Mouse (Mus musculus): ENCODE data around the gene Entpd5. TPM values are rescaled to one million over a fixed set of nuclear protein-coding genes. Genes with fewer than 3 reads are reported as not detected.

The Entpd5 gene
- total and polyA plus RNA-seq, 2 experiments from 2014 or later, result 14.1 to 15.6 TPM

DNA sequence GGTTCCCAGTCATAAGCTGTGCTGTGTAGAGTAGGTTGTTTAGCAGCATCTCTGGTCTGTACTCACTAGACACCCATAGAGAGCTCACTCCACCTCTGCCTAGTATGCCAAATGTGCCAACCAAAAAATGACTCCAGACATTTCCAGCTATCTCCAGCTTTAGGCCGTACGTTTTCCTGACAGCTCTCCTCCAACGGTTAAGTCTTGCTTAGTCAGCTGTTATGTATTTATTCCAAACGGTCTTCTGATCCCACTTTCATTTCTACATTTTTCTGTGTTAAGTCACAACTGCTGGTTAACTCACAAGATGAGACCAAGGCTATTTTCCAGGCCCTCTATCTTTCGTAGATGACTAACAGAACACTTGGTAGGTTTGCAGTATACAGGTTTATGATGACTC is 10.2 kb downstream of the Entpd5 start:
- DNase-seq (ENCODE audit: low spot score) (no peak), ATAC-seq (ENCODE audit: low FRiP score) (no peak)
- no peak overlapping the region for H3K9ac ChIP-seq (replicated peaks; ENCODE audit: low read length, poor library complexity, severe bottlenecking)
- H3K4me1 ChIP-seq (ENCODE audit: insufficient read depth, low read length), result no peaks in the 10 kb centered on the region
- no peaks in the 10 kb centered on the region for H3K27me3 ChIP-seq (ENCODE audit: insufficient read depth, low read length)
- no peaks in the 10 kb centered on the region for H3K9me3 ChIP-seq (ENCODE audit: low read length)
- WGBS, result 90% methylated on average over 5 of the region's 5 CpGs
- no peak for TF ChIP-seq CTCF (IDR thresholded peaks at IDR 0.05)
- no peak overlapping the region for H3K4me2 ChIP-seq (ENCODE audit: low read depth, low read length, poor library complexity, severe bottlenecking)
- H3K27ac ChIP-seq (ENCODE audit: low read depth, low read length), result no peak overlapping the region
- no peaks in the 10 kb centered on the region for H3K36me3 ChIP-seq (ENCODE audit: insufficient read depth, low read length)
- H3K4me3 ChIP-seq (ENCODE audit: low read depth, low read length), result no peak overlapping the region

DNA sequence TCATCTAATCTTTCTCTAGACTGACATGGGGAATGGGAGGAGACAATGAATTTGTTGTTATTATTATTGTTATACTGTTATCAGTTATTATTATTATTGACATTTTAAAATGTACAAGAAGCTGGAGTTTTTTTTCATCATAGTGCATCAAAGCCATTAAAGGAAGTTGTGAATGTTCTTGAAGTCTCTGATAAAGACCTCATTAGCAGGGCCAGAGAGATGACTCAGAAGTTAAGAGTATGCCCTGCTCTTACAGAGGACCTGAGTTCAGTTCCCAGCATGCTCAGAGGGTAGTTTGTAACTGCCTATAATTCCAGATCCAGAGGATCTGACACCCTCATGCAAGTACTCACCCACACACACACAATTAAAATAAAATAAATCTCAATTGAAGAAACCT is 11.1 kb downstream of the Entpd5 start:
- H3K9me3 ChIP-seq (ENCODE audit: low read length), result no peaks in the 10 kb centered on the region
- no peak overlapping the region for H3K4me2 ChIP-seq (ENCODE audit: low read depth, low read length, poor library complexity, severe bottlenecking)
- DNase-seq (ENCODE audit: low spot score) (no peak), ATAC-seq (ENCODE audit: low FRiP score) (no peak)
- H3K27ac ChIP-seq (ENCODE audit: low read depth, low read length), result no peak overlapping the region
- H3K27me3 ChIP-seq (ENCODE audit: insufficient read depth, low read length), result no peaks in the 10 kb centered on the region
- peaks cover under 1% of the 10 kb centered on the region; the same call in 1 of the 2 replicates for H3K36me3 ChIP-seq (ENCODE audit: insufficient read depth, low read length)
- TF ChIP-seq CTCF (IDR thresholded peaks at IDR 0.05), result no peak
- no peak overlapping the region for H3K9ac ChIP-seq (replicated peaks; ENCODE audit: low read length, poor library complexity, severe bottlenecking)
- H3K4me3 ChIP-seq (ENCODE audit: low read depth, low read length), result no peak overlapping the region
- no peaks in the 10 kb centered on the region for H3K4me1 ChIP-seq (ENCODE audit: insufficient read depth, low read length)

DNA sequence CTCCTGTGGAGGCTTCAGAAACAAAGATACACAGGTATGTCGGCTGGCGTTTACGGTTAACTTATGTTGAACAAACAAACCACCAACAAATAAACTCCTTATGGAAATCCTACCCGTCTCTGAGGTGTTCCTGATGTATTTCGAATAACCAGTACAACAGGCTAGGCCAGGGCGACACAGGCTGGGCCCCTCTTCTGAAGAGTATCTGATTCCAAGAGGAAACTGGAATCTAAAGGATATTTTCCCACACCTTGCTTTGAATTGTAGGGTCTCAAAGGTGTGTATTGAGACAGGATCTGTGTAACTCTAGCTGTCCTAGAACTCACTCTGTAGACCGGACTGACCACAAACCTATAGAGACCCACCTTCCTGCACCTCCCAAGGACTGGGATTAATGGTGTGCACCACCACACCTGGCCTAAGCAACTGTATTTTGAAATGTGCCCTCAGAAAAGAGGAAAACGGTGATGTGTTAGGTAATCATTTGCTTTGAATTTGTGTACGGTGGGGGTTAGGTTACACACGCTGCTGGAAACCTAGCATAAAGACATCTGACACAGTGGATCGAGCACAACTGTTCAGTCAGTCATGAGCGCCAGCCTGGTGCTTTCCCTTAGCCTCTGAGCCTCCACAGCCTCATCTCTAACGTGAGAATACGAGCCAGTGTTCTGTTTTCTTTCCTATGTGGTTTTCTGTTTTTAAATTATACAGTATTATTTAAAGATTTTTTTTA is 11.7 kb downstream of the Entpd5 start:
- Histone ChIP-seq H3K4me3 (ENCODE audit: low read depth, low read length) (no peak overlapping the region), H3K4me1 (ENCODE audit: insufficient read depth, low read length) (no peaks in the 10 kb centered on the region), H3K4me2 (ENCODE audit: low read depth, low read length, poor library complexity, severe bottlenecking) (no peak overlapping the region), H3K27me3 (ENCODE audit: insufficient read depth, low read length) (no peaks in the 10 kb centered on the region), H3K9ac (replicated peaks; ENCODE audit: low read length, poor library complexity, severe bottlenecking) (no peak overlapping the region), H3K27ac (ENCODE audit: low read depth, low read length) (no peak overlapping the region), H3K9me3 (ENCODE audit: low read length) (no peaks in the 10 kb centered on the region), H3K36me3 (ENCODE audit: insufficient read depth, low read length) (peaks cover 6% of the 10 kb centered on the region; the same call in 1 of the 2 replicates)
- ATAC-seq (ENCODE audit: low FRiP score), result no peak
- no peak for DNase-seq (ENCODE audit: low spot score)
- TF ChIP-seq CTCF (IDR thresholded peaks at IDR 0.05), result no peak
- 90% methylated on average over 14 of the region's 14 CpGs for WGBS

DNA sequence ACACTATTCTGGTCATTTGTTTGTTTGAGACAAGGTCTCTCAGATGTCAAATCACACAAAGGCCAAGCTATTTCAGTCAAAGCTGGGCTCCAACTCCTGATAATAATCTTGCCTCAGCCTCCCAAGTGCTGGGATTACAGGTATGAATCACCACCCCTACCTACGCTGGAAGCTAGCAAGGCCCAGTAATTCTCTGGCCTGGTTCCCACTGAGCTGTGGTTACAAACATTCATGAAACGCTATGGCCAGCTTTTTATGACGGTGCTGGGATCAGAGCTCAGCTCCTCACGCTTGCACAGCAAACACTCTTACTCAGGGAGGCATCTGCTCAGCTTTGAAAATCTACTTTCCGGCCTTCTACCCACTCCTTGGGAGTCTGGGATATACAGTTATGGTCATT is 15.0 kb downstream of the Entpd5 start:
- DNase-seq (ENCODE audit: low spot score), result no peak
- no peak overlapping the region for H3K9ac ChIP-seq (replicated peaks; ENCODE audit: low read length, poor library complexity, severe bottlenecking)
- no peak overlapping the region for H3K4me2 ChIP-seq (ENCODE audit: low read depth, low read length, poor library complexity, severe bottlenecking)
- no peak overlapping the region for H3K27ac ChIP-seq (ENCODE audit: low read depth, low read length)
- peaks cover 6% of the 10 kb centered on the region; the same call in 1 of the 2 replicates for H3K36me3 ChIP-seq (ENCODE audit: insufficient read depth, low read length)
- ATAC-seq (ENCODE audit: low FRiP score), result no peak
- WGBS, result 95% methylated on average over 5 of the region's 5 CpGs
- no peaks in the 10 kb centered on the region for H3K9me3 ChIP-seq (ENCODE audit: low read length)
- no peak for TF ChIP-seq CTCF (IDR thresholded peaks at IDR 0.05)
- H3K4me3 ChIP-seq (ENCODE audit: low read depth, low read length), result no peak overlapping the region
- H3K4me1 ChIP-seq (ENCODE audit: insufficient read depth, low read length), result no peaks in the 10 kb centered on the region
- H3K27me3 ChIP-seq (ENCODE audit: insufficient read depth, low read length), result no peaks in the 10 kb centered on the region

DNA sequence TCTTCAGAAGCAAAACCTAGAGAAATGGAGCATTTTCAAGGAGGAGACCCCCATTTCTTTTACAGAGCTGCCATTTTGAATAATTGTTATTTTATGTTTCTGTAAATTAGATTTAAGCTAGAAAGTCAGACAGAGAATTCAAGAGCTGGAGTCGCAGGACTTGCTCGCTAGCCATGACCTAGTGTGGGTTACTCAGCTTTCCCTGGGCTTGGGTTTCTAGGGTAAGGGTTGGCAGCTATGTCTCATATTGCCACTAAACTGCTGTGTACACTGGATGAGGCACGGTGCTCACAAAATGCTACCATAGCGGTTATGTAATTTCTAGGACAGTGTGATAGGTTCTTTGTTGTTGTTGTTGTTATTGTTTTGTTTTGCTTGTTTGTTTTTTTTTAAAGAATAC is 16.1 kb downstream of the Entpd5 start:
- Histone ChIP-seq H3K9ac (replicated peaks; ENCODE audit: low read length, poor library complexity, severe bottlenecking) (no peak overlapping the region), H3K9me3 (ENCODE audit: low read length) (no peaks in the 10 kb centered on the region), H3K36me3 (ENCODE audit: insufficient read depth, low read length) (peaks cover 6% of the 10 kb centered on the region; the same call in 1 of the 2 replicates), H3K27me3 (ENCODE audit: insufficient read depth, low read length) (no peaks in the 10 kb centered on the region), H3K4me2 (ENCODE audit: low read depth, low read length, poor library complexity, severe bottlenecking) (no peak overlapping the region), H3K4me1 (ENCODE audit: insufficient read depth, low read length) (no peaks in the 10 kb centered on the region), H3K27ac (ENCODE audit: low read depth, low read length) (no peak overlapping the region), H3K4me3 (ENCODE audit: low read depth, low read length) (no peak overlapping the region)
- 98% methylated on average over 4 of the region's 4 CpGs for WGBS
- ATAC-seq (ENCODE audit: low FRiP score) (no peak), DNase-seq (ENCODE audit: low spot score) (no peak)
- no peak for TF ChIP-seq CTCF (IDR thresholded peaks at IDR 0.05)

DNA sequence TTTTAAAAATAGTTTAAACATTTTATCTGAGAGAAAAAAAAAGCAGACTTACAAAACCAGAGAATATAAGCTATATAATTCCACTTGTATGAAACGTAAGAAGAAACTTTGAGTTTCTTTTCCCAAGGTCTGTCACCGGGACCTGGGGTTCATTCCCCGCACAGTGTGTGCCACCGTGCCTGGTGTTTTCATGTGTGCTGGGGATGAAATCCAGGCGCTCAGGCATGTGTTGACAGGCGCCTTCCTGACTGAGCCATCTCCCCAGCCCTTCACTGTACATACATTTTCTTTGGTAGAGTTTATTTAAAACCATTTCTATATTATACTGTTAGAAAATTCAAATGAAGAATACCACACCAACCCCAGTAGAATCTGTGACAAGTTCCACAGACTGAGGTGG is 18.5 kb downstream of the Entpd5 start:
- H3K4me3 ChIP-seq (ENCODE audit: low read depth, low read length), result no peak overlapping the region
- 90% methylated on average over 6 of the region's 6 CpGs for WGBS
- no peaks in the 10 kb centered on the region for H3K4me1 ChIP-seq (ENCODE audit: insufficient read depth, low read length)
- H3K36me3 ChIP-seq (ENCODE audit: insufficient read depth, low read length), result peaks cover 8% of the 10 kb centered on the region
- no peaks in the 10 kb centered on the region for H3K9me3 ChIP-seq (ENCODE audit: low read length)
- no peak for ATAC-seq (ENCODE audit: low FRiP score)
- H3K9ac ChIP-seq (replicated peaks; ENCODE audit: low read length, poor library complexity, severe bottlenecking), result no peak overlapping the region
- no peak for DNase-seq (ENCODE audit: low spot score)
- H3K27me3 ChIP-seq (ENCODE audit: insufficient read depth, low read length), result no peaks in the 10 kb centered on the region
- H3K4me2 ChIP-seq (ENCODE audit: low read depth, low read length, poor library complexity, severe bottlenecking), result no peak overlapping the region
- no peak overlapping the region for H3K27ac ChIP-seq (ENCODE audit: low read depth, low read length)
- TF ChIP-seq CTCF (IDR thresholded peaks at IDR 0.05), result no peak

All from midbrain, postnatal 0 days (tissue).